Mouse (Mus musculus) kidney, embryonic 15.5 days (tissue): ENCODE results near the gene Mllt11. TPM values are rescaled to one million over a fixed set of nuclear protein-coding genes. Genes with fewer than 3 reads are reported as not detected.
A peak's percentile ranks its signal among the peaks of the same experiment; 100 is the strongest.

ENCODE experiments used
- ATAC-seq: fragments of 200-750 bp; cut with Nextera tagmentation; replicated peaks from 2 replicates; pipeline ENCODE4 v1.8.0; 2017; ENCODE audit warnings: moderate TSS enrichment; ENCODE audit not compliant: low FRiP score
- H3K27ac ChIP-seq: fragments of 300-500 bp; sonication (generic); 2 replicates; pipeline ENCODE4 v1.5.1; 2015; ENCODE audit warnings: mild to moderate bottlenecking, inconsistent platforms
- H3K27me3 ChIP-seq: fragments of 300-500 bp; sonication (generic); 2 replicates; pipeline ENCODE4 v1.6.1; 2015; ENCODE audit warnings: inconsistent platforms
- H3K36me3 ChIP-seq: fragments of 300-500 bp; sonication (generic); 2 replicates; pipeline ENCODE4 v1.6.1; 2015; ENCODE audit warnings: inconsistent platforms
- H3K4me1 ChIP-seq: fragments of 300-500 bp; sonication (generic); 2 replicates; pipeline ENCODE4 v1.6.1; 2015; ENCODE audit warnings: inconsistent platforms
- H3K4me2 ChIP-seq: fragments of 300-500 bp; sonication (generic); 2 replicates; pipeline ENCODE4 v1.6.1; 2015; ENCODE audit warnings: moderate library complexity, mild to moderate bottlenecking, inconsistent platforms
- H3K4me3 ChIP-seq: fragments of 300-500 bp; sonication (generic); replicated peaks from 2 replicates; pipeline ENCODE4 v1.5.1; 2015; ENCODE audit warnings: mild to moderate bottlenecking, inconsistent platforms
- H3K9ac ChIP-seq: fragments of 300-500 bp; sonication (generic); 2 replicates; pipeline ENCODE4 v1.6.1; 2015; ENCODE audit warnings: mild to moderate bottlenecking, inconsistent platforms
- H3K9me3 ChIP-seq: fragments of 300-500 bp; sonication (generic); replicated peaks from 2 replicates; pipeline ENCODE4 v1.6.1; 2016; ENCODE audit warnings: inconsistent platforms
- WGBS: fragments of 180-500 bp; shearing (Covaris S2); methylation state at CpG from one replicate; pipeline ENCODE4 v1.1.7; 2015; ENCODE audit warnings: mixed read lengths; 5-methylcytosine and 5-hydroxymethylcytosine counted together
- polyA plus RNA-seq: library from polyadenylated mRNA; unstranded; fragments of >200 nt; fragmentation: Nextera tagmentation; extraction: Ambion mirVana; gene quantifications from 2 replicates; pipeline ENCODE4 v1.2.1, GENCODE M21; 2015

The Mllt11 gene
- polyA plus RNA-seq, 1 experiment from 2014 or later = 16.0 TPM

- H3K27me3 ChIP-seq = no peaks in the 10 kb centered on the region
- no peak overlapping the region for H3K9ac ChIP-seq
- no peak overlapping the region for H3K27ac ChIP-seq
- H3K4me3 ChIP-seq = no peak overlapping the region
- H3K9me3 ChIP-seq = no peaks in the 10 kb centered on the region
- ATAC-seq = no peak
- no peaks in the 10 kb centered on the region for H3K4me1 ChIP-seq
- H3K4me2 ChIP-seq = no peak overlapping the region
- WGBS = 90% methylated on average over 6 of the region's 6 CpGs
- H3K36me3 ChIP-seq = peaks cover 90% of the 10 kb centered on the region
These were observed 28.1 kb downstream of the Mllt11 start for GRCm38 (mm10) chr3:95203880-95204279.

GRCm38 (mm10) chr3:95200562-95200961 lies 31.4 kb downstream of the Mllt11 start:
- Histone ChIP-seq H3K4me1 (no peaks in the 10 kb centered on the region), H3K9ac (no peak overlapping the region), H3K27ac (peak overlapping the region; percentile 46), H3K4me3 (no peak overlapping the region), H3K4me2 (no peak overlapping the region), H3K27me3 (no peaks in the 10 kb centered on the region), H3K9me3 (no peaks in the 10 kb centered on the region), H3K36me3 (peaks cover 95% of the 10 kb centered on the region)
- no peak for ATAC-seq
- 66% methylated on average over 2 of the region's 2 CpGs for WGBS

GRCm38 (mm10) chr3:95200132-95200531 lies 31.8 kb downstream of the Mllt11 start:
- Histone ChIP-seq H3K4me1 (no peaks in the 10 kb centered on the region), H3K36me3 (peaks cover 95% of the 10 kb centered on the region), H3K9me3 (no peaks in the 10 kb centered on the region), H3K27me3 (no peaks in the 10 kb centered on the region), H3K4me2 (no peak overlapping the region), H3K4me3 (no peak overlapping the region), H3K9ac (no peak overlapping the region), H3K27ac (peak overlapping the region; percentile 46)
- peak; percentile 88 for ATAC-seq
- 67% methylated on average over 7 of the region's 7 CpGs for WGBS

GRCm38 (mm10) chr3:95199101-95199500 lies 32.9 kb downstream of the Mllt11 start:
- H3K27me3 ChIP-seq = no peaks in the 10 kb centered on the region
- no peak for ATAC-seq
- 63% methylated on average over 1 of the region's 1 CpGs for WGBS

GRCm38 (mm10) chr3:95195772-95196171 lies 36.2 kb downstream of the Mllt11 start:
- H3K4me3 ChIP-seq = no peak overlapping the region
- no peaks in the 10 kb centered on the region for H3K27me3 ChIP-seq
- WGBS = 86% methylated on average over 2 of the region's 2 CpGs
- H3K27ac ChIP-seq = no peak overlapping the region
- no peak overlapping the region for H3K9ac ChIP-seq
- H3K4me1 ChIP-seq = no peaks in the 10 kb centered on the region
- ATAC-seq = no peak
- H3K36me3 ChIP-seq = peaks cover 78% of the 10 kb centered on the region
- H3K4me2 ChIP-seq = no peak overlapping the region
- H3K9me3 ChIP-seq = no peaks in the 10 kb centered on the region

More at GRCm38 (mm10) chr3:95199101-95199500, 32.9 kb downstream of the Mllt11 start:
- Histone ChIP-seq H3K4me2 (no peak overlapping the region), H3K4me1 (no peaks in the 10 kb centered on the region), H3K9me3 (no peaks in the 10 kb centered on the region), H3K4me3 (no peak overlapping the region), H3K27ac (no peak overlapping the region), H3K9ac (no peak overlapping the region), H3K36me3 (peaks cover 94% of the 10 kb centered on the region)

DNA sequence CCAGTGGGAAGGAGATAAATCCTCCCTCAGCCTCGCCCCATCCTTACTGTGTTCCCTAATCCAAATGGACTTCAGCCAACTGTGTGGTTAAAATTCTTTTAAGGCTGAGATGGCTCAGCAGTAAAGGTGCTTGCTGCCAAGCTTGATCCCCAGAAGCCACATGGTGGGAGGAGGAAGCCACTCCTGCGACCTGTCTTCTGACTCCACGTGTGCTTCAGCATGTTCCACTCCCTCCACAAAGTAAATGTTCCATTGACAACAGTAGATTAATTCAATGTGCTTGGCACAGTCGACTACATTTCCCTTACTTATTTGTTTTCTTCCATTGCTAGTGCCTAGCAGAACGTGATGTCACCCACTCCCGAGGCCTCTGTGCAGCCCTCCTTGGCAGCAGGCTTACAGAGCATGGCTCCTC lies 37.2 kb downstream of the Mllt11 start:
- Histone ChIP-seq H3K4me2 (no peak overlapping the region), H3K4me1 (no peaks in the 10 kb centered on the region), H3K9me3 (no peaks in the 10 kb centered on the region), H3K4me3 (no peak overlapping the region), H3K9ac (no peak overlapping the region), H3K36me3 (peaks cover 75% of the 10 kb centered on the region), H3K27ac (no peak overlapping the region), H3K27me3 (no peaks in the 10 kb centered on the region)
- ATAC-seq = no peak
- 86% methylated on average over 6 of the region's 6 CpGs for WGBS

DNA sequence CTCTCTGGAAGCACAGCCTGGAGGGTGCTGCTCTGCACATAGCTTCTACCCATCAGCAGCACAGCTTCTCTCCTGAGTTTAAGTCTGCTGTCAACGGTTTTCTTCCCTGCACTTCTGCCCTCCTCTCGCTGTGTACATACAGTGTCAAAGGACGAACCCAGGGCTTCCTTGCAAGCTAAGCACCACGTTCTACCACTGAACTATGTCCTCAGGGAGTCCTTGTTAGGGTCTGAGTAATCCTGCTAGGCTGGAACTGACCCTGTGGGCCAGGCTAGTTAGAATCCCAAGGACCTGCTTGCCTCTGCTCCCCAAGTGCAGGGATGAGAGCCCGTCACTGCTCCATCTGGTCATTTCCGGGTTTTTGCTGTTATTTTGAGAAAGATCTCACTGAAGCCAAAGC lies 45.1 kb downstream of the Mllt11 start:
- Histone ChIP-seq H3K9me3 (no peaks in the 10 kb centered on the region), H3K9ac (no peak overlapping the region), H3K27ac (no peak overlapping the region), H3K4me1 (no peaks in the 10 kb centered on the region), H3K27me3 (no peaks in the 10 kb centered on the region), H3K4me2 (no peak overlapping the region), H3K4me3 (no peak overlapping the region), H3K36me3 (peaks cover 81% of the 10 kb centered on the region)
- ATAC-seq = no peak
- 86% methylated on average over 6 of the region's 6 CpGs for WGBS

DNA sequence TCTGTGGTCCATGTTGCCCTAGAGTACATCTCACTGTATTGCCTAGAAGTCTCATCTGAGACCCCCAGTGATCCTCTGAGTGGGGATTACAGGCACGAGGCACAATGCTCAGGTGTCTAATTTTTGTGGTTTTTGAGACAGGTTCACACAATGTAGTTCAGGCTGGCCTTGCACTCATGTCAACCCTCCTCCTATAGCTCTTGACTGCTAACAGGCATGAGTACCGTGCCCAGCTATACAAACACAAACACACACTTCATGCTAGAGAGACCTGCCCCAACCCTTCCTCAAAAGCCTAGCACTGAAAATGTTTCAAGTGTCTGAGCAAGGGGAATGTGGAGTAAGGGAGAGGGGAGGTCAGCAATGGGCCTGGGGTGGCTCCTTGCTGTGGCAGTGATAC lies 45.9 kb downstream of the Mllt11 start:
- no peaks in the 10 kb centered on the region for H3K27me3 ChIP-seq
- WGBS = 90% methylated on average over 2 of the region's 2 CpGs
- H3K36me3 ChIP-seq = peaks cover 80% of the 10 kb centered on the region
- no peaks in the 10 kb centered on the region for H3K4me1 ChIP-seq
- no peak overlapping the region for H3K27ac ChIP-seq
- no peaks in the 10 kb centered on the region for H3K9me3 ChIP-seq
- H3K9ac ChIP-seq = no peak overlapping the region
- no peak overlapping the region for H3K4me2 ChIP-seq
- no peak overlapping the region for H3K4me3 ChIP-seq
- ATAC-seq = no peak

DNA sequence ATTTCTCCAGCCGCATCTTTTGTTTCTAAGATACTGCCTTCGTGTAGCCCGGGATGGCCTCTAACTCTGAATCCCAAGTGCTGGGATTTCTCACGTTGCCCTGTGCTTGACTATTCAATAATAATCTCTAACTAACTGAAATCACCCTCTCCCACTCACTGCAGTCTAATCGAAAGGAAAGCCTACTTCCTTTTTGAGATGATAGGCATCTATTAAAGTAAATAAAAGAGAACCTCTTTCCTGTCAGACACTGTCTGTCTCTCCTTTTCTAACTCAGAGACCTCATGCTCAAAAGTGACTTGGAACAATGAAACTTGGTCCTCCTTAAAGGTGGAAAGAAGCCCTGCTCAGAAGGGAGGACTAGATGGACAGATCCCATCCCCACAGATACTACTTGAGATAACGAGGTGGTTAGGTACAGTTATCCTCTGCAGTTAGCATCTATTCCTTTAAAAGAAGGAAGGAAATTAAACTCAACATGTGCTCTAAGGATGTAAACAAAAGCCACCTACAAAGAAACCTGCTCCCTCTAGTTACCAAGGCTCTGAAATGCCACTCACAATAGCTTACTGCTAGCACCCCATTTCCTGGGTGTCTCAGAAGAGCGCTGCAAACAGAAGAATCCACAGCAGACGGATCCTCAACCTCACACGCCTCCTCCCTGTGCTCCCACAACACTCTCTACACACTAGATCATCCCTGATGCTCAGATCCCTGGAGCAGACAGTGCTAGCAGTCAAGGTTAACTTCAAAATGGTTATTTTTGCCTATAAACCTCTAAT lies 47.0 kb downstream of the Mllt11 start:
- H3K4me1 ChIP-seq = no peaks in the 10 kb centered on the region
- H3K4me2 ChIP-seq = no peak overlapping the region
- H3K4me3 ChIP-seq = no peak overlapping the region
- 90% methylated on average over 9 of the region's 9 CpGs for WGBS
- no peak for ATAC-seq
- no peaks in the 10 kb centered on the region for H3K27me3 ChIP-seq
- peaks cover 75% of the 10 kb centered on the region for H3K36me3 ChIP-seq
- no peaks in the 10 kb centered on the region for H3K9me3 ChIP-seq
- no peak overlapping the region for H3K9ac ChIP-seq
- no peak overlapping the region for H3K27ac ChIP-seq

DNA sequence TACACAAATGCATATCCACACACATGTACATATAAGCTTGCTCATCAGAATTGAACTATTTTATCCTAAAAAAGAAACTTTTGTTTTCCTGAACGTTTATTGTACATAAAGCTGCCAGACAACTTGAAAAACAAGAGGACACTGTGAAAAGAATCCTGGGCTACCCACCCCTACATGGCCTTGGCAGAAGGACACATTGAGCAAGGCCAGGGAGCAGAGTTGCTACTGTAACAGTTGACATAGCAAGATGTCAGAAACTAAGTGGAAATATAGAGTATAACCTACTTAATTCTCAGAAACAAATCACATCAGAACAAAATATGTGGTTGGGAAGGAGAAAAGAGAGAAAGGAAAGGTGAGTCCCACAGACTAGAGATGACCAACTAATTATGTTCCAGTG lies 50.1 kb downstream of the Mllt11 start:
- Histone ChIP-seq H3K4me3 (no peak overlapping the region), H3K36me3 (peaks cover 43% of the 10 kb centered on the region), H3K27ac (no peak overlapping the region), H3K4me2 (no peak overlapping the region), H3K9ac (no peak overlapping the region), H3K27me3 (no peaks in the 10 kb centered on the region), H3K9me3 (no peaks in the 10 kb centered on the region), H3K4me1 (no peaks in the 10 kb centered on the region)
- ATAC-seq = no peak
- 75% methylated on average over 1 of the region's 1 CpGs for WGBS

DNA sequence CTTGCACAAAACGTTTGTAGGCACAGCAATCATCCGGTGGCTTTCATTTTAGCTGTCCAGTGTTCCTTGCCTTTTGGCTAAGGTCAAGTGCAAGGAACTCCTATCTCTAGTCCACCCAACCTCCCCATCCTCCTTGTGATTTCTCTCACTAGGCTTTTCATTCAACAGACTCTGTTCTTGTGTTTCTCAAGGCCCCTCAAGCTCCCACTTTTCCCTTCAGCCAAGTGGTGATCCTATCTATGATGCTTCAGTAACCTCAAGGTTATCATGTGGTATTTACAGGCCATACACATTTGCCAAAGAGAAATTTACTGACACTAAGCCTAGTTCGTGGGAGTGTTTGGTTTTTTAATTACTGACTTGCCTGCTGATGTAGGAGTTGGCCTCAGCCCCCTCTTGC lies 52.1 kb downstream of the Mllt11 start:
- 50% methylated on average over 3 of the region's 3 CpGs for WGBS
- H3K27ac ChIP-seq = no peak overlapping the region

GRCm38 (mm10) chr3:95178948-95179347 lies 53.0 kb downstream of the Mllt11 start:
- Histone ChIP-seq H3K9ac (no peak overlapping the region), H3K4me3 (no peak overlapping the region), H3K27me3 (peaks cover 3% of the 10 kb centered on the region), H3K9me3 (no peaks in the 10 kb centered on the region), H3K4me2 (no peak overlapping the region), H3K27ac (no peak overlapping the region), H3K4me1 (peaks cover 3% of the 10 kb centered on the region), H3K36me3 (peaks cover 16% of the 10 kb centered on the region)
- no peak for ATAC-seq
- 83% methylated on average over 5 of the region's 5 CpGs for WGBS

More for the DNA sequence above, 52.1 kb downstream of the Mllt11 start:
- Histone ChIP-seq H3K36me3 (peaks cover 26% of the 10 kb centered on the region), H3K4me2 (no peak overlapping the region), H3K27me3 (no peaks in the 10 kb centered on the region), H3K4me1 (no peaks in the 10 kb centered on the region), H3K4me3 (no peak overlapping the region), H3K9ac (no peak overlapping the region), H3K9me3 (no peaks in the 10 kb centered on the region)
- no peak for ATAC-seq

- Histone ChIP-seq H3K9me3 (no peaks in the 10 kb centered on the region), H3K4me2 (no peak overlapping the region), H3K36me3 (0 out of 2 replicates have a peak, but pooled peaks cover 5% of the 10 kb centered on the region), H3K4me3 (no peak overlapping the region), H3K9ac (no peak overlapping the region), H3K4me1 (peaks cover 16% of the 10 kb centered on the region), H3K27me3 (peaks cover 15% of the 10 kb centered on the region), H3K27ac (no peak overlapping the region)
- 54% methylated on average over 6 of the region's 6 CpGs for WGBS
- no peak for ATAC-seq
These were observed 54.4 kb downstream of the Mllt11 start for GRCm38 (mm10) chr3:95177583-95177982.
